Mouse (Mus musculus) frontal cortex, adult 2 months (tissue): ENCODE measurements around the gene Timm8a2. TPM values are rescaled to one million over a fixed set of nuclear protein-coding genes. Genes with fewer than 3 reads are reported as not detected.
A peak's percentile ranks its signal among the peaks of the same experiment; 100 is the strongest.

Experiments
- DNase-seq, 2 experiments: peaks; one replicate each; pipeline ENCODE4 v3.0.0; 2022; ENCODE audit warnings: low spot score in 1 of 2; ENCODE audit errors: extremely low spot score in 1 of 2
- polyA plus RNA-seq: library from polyadenylated mRNA; depleted of rRNA; stranded (reverse); fragments of >200 nt; gene quantifications from 2 replicates; pipeline ENCODE4 v1.2.3, GENCODE M21; 2012; rRNA removed

Timm8a2 gene
- 0.36 TPM in 1 of 2 replicates, not detected in the other for polyA plus RNA-seq

DNA sequence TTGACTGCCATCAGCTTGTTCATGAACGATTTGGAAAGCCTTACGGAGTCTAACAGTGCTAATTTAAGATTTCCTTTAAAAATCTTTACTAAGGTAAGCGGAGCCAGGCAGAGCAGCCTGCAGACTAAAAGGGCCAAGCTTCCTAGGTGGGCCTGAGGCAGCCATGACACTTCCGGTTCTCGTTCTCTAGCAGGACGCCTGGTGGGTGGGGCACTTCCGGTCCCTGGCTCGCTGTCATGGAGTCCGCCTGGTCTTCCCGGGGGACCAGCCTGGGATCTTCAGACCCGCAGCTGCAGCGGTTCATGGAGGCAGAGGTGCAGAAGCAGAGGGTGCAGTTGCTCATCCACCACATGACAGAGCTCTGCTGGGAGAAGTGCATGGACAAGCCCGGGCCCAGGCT is at the start of gene Timm8a2:
Gene Timm8a2 (plus strand): TSS at position 224 of the 400 bp plus-strand sequence.
- no peak for DNase-seq

- DNase-seq: no peak
These were observed 49.0 kb upstream of the Timm8a2 start for GRCm38 (mm10) chr14:121985477-121985876.

DNA sequence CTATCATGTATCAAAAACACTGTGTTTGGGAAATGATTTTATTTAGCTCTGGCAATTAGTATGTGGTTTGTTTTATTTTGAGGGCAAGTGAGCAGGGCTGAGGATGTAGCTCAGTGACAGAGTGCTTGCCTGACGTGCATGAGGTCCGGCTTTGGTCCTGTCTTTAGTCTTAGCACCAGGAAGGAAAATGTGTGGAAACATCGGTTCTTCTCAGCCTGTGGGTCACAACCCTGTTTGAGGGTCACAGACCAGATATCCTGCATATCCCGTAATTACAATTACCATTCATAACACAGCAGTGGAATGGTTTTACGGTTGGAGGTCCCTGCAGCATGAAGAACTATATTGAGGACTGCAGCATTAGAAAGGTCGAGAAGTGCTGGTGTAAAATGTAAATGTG is 48.4 kb upstream of the Timm8a2 start:
- no peak for DNase-seq

DNA sequence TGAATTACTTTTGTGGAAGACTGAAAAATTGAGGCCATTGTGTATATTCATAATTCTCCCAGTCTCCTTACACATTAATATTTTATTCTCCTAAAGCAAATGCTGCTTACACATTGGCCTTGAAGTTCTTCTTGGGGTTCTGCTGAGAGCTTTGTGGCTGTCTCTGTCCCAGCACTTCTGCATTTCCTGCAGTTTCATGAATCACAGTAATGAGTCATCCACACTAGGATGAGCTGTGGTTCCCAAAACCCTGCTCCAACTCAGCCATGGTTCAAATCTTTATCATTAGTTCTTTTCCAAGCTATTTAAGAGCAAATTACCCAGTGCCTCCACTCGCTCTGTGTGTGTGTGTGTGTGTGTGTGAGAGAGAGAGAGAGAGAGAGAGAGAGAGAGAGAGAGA is 47.2 kb upstream of the Timm8a2 start:
- peak in 1 of 2 experiments; percentile 28 for DNase-seq

- no peak for DNase-seq
These were observed 46.8 kb upstream of the Timm8a2 start for GRCm38 (mm10) chr14:121987691-121988090.

DNA sequence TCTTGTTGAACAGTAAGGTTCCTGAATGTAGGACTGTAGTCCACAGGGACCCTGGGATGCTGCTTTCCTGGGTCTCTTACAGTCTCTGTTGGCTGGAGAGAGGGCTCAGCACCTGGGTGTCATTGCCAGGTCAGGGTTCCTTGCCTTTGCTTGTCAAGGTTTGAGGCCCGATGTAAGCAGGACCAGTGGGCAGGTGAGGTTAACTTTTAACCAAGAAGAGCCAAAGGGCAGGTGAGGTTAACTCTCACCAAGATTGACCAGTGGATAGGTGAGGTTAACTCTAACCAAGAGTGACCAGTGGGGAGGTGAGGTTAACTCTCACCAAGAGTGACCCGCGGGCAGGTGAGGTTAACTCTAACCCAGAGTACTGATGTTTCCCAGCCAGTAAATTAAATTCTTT is 45.1 kb upstream of the Timm8a2 start:
- no peak for DNase-seq

DNA sequence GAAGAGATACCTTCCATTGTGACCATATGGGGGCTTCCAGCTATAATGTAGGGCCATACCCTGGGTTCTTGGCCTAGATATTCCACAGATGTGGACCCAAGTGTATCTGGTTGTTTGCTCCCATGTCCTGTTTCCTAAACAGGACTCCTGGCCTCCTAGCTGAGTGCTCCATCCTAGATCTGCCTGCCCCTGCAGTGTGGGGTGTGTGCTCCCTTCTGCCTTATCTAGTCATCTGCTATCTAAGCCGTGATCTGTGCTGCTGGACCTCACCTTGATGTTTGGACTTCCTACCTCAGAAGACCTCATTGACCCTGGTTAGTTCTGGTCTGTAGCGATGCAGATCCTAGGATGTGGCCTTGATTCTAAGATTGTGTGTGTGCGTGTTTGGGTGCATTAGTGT is 44.6 kb upstream of the Timm8a2 start:
- DNase-seq: no peak

GRCm38 (mm10) chr14:121990897-121991296 is 43.6 kb upstream of the Timm8a2 start:
- no peak for DNase-seq

GRCm38 (mm10) chr14:121991921-121992320 is 42.6 kb upstream of the Timm8a2 start:
- no peak for DNase-seq

- DNase-seq: no peak
These were observed 41.8 kb upstream of the Timm8a2 start for GRCm38 (mm10) chr14:121992395-121993280.

GRCm38 (mm10) chr14:121993616-121994015 is 40.9 kb upstream of the Timm8a2 start:
- no peak for DNase-seq

DNA sequence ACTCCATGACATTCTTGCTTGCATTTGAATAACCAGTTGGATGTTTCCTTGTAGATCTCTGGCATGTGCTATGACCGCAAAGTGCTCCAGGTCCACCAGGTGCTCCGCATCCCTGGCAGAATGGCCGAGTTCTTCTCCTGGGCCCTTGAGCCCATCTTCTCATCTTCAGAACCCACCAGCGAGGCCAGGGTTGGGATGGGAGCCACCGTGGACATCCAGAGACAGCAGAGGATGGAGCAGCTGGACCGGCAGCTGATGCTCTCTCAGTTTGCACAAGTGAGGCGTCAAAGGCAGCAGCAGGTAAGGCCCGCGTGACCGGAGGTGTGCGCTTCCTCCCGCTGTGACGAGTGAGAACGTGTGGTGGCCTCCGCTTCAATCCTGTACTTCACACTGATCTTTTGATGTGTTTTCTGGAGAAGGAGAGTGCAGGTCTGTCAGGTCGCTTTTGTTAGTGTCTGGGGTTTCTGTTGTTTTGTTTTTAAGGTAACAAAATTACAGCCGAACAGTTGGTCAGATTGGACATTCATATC is 40.2 kb upstream of the Timm8a2 start:
- DNase-seq: no peak

DNA sequence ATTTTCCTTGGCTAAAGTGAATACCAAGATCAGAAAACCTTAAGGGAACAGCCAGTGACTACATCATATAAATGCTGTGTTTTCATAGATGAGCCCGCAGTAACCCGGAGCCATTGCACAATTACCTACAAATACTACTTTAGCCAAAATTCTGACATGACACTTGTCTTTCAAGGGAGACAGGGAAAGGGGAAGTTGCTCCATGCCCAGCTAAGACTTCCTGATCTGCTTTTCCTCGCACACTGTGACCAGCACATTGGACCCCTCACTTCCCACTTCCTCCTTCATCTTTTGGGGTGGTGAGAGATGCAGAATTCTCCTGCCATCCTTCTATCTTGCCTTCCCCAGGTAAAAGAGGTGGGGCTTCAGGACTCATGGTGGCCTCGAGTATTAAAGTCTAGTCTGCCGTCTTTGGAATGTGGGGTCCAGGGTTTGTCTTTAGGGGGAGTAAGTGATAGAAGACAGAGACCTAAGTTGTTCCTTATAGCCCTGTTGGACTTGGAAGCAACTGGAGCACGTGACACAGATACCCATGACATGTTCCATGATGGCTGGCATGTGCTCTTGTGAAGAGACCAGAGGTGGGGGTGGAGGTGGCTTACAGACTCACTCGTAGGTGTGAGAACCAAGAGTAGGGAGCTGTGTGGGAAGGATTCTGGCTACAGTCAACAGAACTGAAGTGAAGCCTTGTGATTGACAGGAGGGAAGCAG is 39.5 kb upstream of the Timm8a2 start:
- no peak for DNase-seq

DNA sequence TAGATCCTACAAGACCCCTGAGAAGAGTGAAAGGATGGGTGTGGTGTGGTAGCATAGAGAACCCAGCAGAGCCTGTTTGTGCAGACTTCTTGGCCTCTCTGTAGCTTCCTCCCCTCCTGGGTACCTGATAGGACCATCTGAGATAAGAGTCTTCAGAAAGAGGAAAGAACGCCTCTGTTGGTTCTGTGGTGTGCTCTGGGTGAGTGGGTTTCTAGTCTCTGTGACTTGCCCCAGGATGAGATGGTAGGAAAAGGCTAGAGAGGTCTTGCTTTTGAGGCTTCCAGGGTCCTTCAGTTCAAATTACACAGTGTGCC is 39.0 kb upstream of the Timm8a2 start:
- no peak for DNase-seq

GRCm38 (mm10) chr14:121996786-121997185 is 37.7 kb upstream of the Timm8a2 start:
- DNase-seq: peak in 1 of 2 experiments; percentile 23

DNA sequence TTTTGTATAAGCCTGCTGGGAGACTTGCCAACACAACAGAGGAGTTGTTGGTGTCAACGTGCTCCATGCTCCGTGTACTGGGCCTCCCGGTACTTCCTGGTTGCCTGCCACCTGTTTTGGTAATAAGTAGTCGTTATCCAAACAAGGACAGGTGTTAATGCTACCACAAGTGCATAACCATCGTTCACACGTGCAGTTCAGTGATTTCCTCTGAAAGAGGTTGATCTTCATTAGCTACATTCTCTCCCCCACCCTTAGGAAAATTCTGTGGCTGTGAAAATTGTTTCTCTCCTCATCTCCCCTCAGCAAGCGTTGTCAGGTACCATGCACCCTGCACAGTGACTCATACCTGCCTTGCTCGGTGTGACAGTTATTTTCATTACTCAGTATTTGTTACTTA is 35.0 kb upstream of the Timm8a2 start:
- no peak for DNase-seq

DNA sequence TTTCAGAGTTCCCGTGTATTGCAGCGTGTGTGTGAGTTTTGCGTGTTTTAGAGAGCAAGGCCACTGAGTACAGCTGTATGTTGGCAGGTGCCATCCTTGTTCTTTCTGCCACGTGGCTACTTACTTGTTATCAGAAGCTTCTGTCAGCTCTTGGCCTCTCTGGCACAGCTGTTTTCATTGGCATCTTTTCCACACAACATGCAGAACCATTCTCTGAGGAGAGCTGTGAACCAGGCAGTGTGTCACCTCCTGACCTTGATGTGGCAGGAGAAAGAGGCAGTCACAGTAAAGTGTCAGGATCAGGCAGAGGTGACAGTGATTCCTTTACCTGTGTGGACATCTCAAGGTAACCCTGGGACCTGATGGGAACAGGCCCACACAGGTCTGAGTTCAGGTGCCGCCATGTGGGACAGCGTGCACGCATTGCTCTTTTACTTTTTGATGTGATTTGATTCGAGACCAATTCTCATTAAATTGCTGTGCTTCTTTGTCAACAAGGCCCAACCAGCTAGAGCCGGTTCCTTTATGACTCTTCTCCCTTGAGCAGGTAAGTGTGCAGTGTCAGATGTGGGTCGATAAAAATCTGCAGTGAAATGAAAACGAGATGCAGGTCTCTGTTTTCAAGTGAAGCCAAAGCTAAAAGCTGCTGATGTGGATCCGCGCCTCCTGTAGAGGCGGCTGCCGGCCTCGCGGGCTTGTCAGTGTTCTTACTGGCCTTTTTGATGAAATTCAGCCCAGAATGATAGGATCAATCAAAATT is 33.9 kb upstream of the Timm8a2 start:
- no peak for DNase-seq

- DNase-seq: no peak
These were observed 32.2 kb upstream of the Timm8a2 start for GRCm38 (mm10) chr14:122002224-122002623.

DNA sequence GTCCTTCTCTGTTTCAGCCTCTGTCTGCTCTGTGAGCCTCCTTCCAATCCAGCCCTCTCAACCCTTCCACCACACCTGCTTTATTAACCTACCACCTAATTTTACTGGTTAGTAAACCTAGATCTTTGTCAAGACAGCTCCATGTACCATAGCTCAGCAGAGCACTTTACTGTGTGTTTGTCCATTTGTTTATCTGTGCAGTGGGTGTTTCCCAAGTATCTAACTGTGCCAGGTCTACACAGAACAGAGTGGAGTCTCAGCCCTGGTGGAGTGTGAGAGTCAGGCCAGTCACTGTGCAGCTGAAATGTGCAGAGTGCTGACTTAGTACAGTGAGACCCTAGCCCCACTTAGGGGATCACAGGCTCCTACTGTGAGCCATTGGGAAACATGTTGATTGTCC is 30.7 kb upstream of the Timm8a2 start:
- DNase-seq: no peak

DNA sequence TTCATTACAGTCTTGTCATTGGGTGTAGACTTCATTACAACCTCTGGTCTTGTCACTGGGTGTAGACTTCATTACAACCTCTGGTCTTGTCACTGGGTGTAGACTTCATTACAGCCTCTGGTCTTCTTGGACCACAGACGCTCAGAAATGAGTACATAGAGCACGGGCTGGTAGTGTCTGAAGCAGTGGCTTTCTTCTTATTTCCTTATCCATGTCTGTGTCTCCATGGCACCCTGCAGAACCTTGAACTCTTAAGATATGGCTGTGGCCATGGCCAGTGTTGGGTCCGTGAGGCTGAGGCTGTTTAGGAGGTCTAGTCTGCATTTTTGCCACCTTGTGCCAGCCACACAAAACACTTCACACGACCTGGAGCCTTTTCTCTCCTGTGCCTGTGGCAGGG is 26.2 kb upstream of the Timm8a2 start:
- no peak for DNase-seq

DNA sequence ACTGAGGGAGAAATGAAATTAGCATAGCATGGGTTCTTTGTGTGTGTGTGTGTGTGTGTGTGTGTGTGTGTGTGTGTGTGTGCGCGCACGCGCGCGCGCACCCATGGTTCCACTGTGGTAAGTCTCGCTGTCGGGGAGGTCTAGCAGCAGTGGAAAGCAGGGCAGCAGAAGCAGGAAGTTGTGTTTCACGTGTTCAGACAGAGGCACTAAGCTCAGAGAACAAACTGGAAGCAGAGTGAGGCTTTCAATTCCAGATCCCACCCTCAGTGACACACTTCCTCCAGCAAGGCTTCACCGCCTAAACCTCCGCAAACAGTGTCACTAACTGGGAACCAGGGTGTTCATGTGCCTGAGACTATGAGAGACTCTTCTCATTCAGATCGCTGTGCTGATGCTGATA is 25.0 kb upstream of the Timm8a2 start:
- peak in 1 of 2 experiments; percentile 25 for DNase-seq
